Mouse (Mus musculus) stomach, embryonic 14.5 days (tissue): ENCODE measurements around the gene Dennd1c. TPM values are rescaled to one million over a fixed set of nuclear protein-coding genes. Genes with fewer than 3 reads are reported as not detected.

Experiments used
- ATAC-seq: fragments of 200-750 bp; cut with Nextera tagmentation; 2 replicates; pipeline ENCODE4 v1.8.0; 2017; ENCODE audit warnings: low read depth, moderate TSS enrichment; ENCODE audit not compliant: insufficient number of reproducible peaks, insufficient read depth, low FRiP score
- H3K27ac ChIP-seq: fragments of 300-500 bp; sonication (generic); 2 replicates; pipeline ENCODE4 v1.5.1; 2014; ENCODE audit warnings: mild to moderate bottlenecking, low read length, moderate library complexity, mixed read lengths
- H3K27me3 ChIP-seq: fragments of 300-500 bp; sonication (generic); 2 replicates; pipeline ENCODE4 v1.6.1; 2014; ENCODE audit warnings: low read length, control low read depth, mixed read lengths; ENCODE audit not compliant: control insufficient read depth, insufficient read depth
- H3K36me3 ChIP-seq: fragments of 300-500 bp; sonication (generic); 2 replicates; pipeline ENCODE4 v1.6.1; 2014; ENCODE audit warnings: mild to moderate bottlenecking, control low read depth, low read length, moderate library complexity, mixed read lengths; ENCODE audit not compliant: control insufficient read depth, insufficient read depth
- H3K4me1 ChIP-seq: fragments of 300-500 bp; sonication (generic); 2 replicates; pipeline ENCODE4 v1.6.1; 2014; ENCODE audit warnings: low read length, control low read depth, mixed read lengths; ENCODE audit not compliant: control insufficient read depth, insufficient read depth
- H3K4me2 ChIP-seq: fragments of 300-500 bp; sonication (generic); replicated peaks from 2 replicates; pipeline ENCODE4 v1.6.1; 2014; ENCODE audit warnings: low read depth, low read length, control low read depth
- H3K4me3 ChIP-seq: fragments of 300-500 bp; sonication (generic); 2 replicates; pipeline ENCODE4 v1.5.1; 2014; ENCODE audit warnings: low read depth, low read length, control low read depth
- H3K9ac ChIP-seq: fragments of 300-500 bp; sonication (generic); replicated peaks from 2 replicates; pipeline ENCODE4 v1.6.1; 2014; ENCODE audit warnings: low read depth, mild to moderate bottlenecking, control low read depth, low read length, moderate library complexity, mixed read lengths
- H3K9me3 ChIP-seq: fragments of 300-500 bp; sonication (generic); 2 replicates; pipeline ENCODE4 v1.6.1; 2016; ENCODE audit warnings: low read depth, low read length, control low read depth; ENCODE audit not compliant: control insufficient read depth
- WGBS: fragments of 180-500 bp; shearing (Covaris S2); extraction: QIAGEN DNeasy Blood & Tissue Kit; methylation state at CpG from one replicate; pipeline ENCODE4 v1.1.7; 2014; 5-methylcytosine and 5-hydroxymethylcytosine counted together
- polyA plus RNA-seq: library from polyadenylated mRNA; unstranded; fragments of >200 nt; fragmentation: Nextera tagmentation; extraction: Ambion mirVana; gene quantifications from 2 replicates; pipeline ENCODE4 v1.2.1, GENCODE M21; 2014

The Dennd1c gene
- 5.0 and 5.3 TPM in 2 replicates for polyA plus RNA-seq

- Histone ChIP-seq H3K27me3 (no peaks in the 10 kb centered on the region), H3K4me3 (no peak within 1 kb of the TSS), H3K27ac (no peak within 1 kb of the TSS), H3K4me2 (no peak within 1 kb of the TSS), H3K9me3 (no peaks in the 10 kb centered on the region), H3K4me1 (0 out of 2 replicates have a peak, but pooled peaks cover 8% of the 10 kb centered on the region), H3K9ac (no peak within 1 kb of the TSS), H3K36me3 (no peaks in the 10 kb centered on the region)
- ATAC-seq, result no peak
- 33% methylated on average over 6 of the region's 6 CpGs for whole genome bisulfite sequencing
Observed at GRCm38 (mm10) chr17:57078336-57078735, at the start of gene Dennd1c. Dennd1c (minus strand) TSS chr17:57078514.

GRCm38 (mm10) chr17:57125853-57126622 lies 47.7 kb upstream of the Dennd1c start:
- Histone ChIP-seq H3K9ac (no peak overlapping the region), H3K4me3 (no peak overlapping the region), H3K27me3 (no peaks in the 10 kb centered on the region), H3K4me2 (no peak overlapping the region), H3K9me3 (no peaks in the 10 kb centered on the region), H3K27ac (no peak overlapping the region), H3K4me1 (no peaks in the 10 kb centered on the region), H3K36me3 (no peaks in the 10 kb centered on the region)
- WGBS, result 67% methylated on average over 3 of the region's 3 CpGs
- 0 out of 2 replicates have a peak, but pooled peaks have one; percentile 58 for ATAC-seq

GRCm38 (mm10) chr17:57124792-57125191 lies 46.5 kb upstream of the Dennd1c start:
- H3K9ac ChIP-seq, result no peak overlapping the region
- H3K4me2 ChIP-seq, result no peak overlapping the region
- H3K9me3 ChIP-seq, result no peaks in the 10 kb centered on the region
- H3K4me1 ChIP-seq, result no peaks in the 10 kb centered on the region
- 81% methylated on average over 4 of the region's 4 CpGs for WGBS
- ATAC-seq, result no peak
- no peaks in the 10 kb centered on the region for H3K36me3 ChIP-seq
- no peaks in the 10 kb centered on the region for H3K27me3 ChIP-seq
- H3K4me3 ChIP-seq, result no peak overlapping the region
- H3K27ac ChIP-seq, result no peak overlapping the region

- H3K27ac ChIP-seq, result no peak overlapping the region
- WGBS, result 88% methylated on average over 11 of the region's 11 CpGs
- H3K27me3 ChIP-seq, result no peaks in the 10 kb centered on the region
- no peaks in the 10 kb centered on the region for H3K36me3 ChIP-seq
- no peaks in the 10 kb centered on the region for H3K9me3 ChIP-seq
- no peak for ATAC-seq
- H3K4me3 ChIP-seq, result no peak overlapping the region
- H3K4me1 ChIP-seq, result no peaks in the 10 kb centered on the region
- no peak overlapping the region for H3K4me2 ChIP-seq
- no peak overlapping the region for H3K9ac ChIP-seq
Observed at GRCm38 (mm10) chr17:57123192-57124118, 45.1 kb upstream of the Dennd1c start.

GRCm38 (mm10) chr17:57121856-57122255 lies 43.5 kb upstream of the Dennd1c start:
- no peak overlapping the region for H3K4me3 ChIP-seq
- H3K36me3 ChIP-seq, result no peaks in the 10 kb centered on the region
- no peak for ATAC-seq
- no peak overlapping the region for H3K9ac ChIP-seq
- no peaks in the 10 kb centered on the region for H3K4me1 ChIP-seq
- H3K9me3 ChIP-seq, result no peaks in the 10 kb centered on the region
- H3K27ac ChIP-seq, result no peak overlapping the region
- H3K4me2 ChIP-seq, result no peak overlapping the region
- 72% methylated on average over 2 of the region's 2 CpGs for WGBS
- no peaks in the 10 kb centered on the region for H3K27me3 ChIP-seq

GRCm38 (mm10) chr17:57118524-57119349 lies 40.4 kb upstream of the Dennd1c start:
- no peak overlapping the region for H3K9ac ChIP-seq
- ATAC-seq, result peak; percentile 88
- H3K27me3 ChIP-seq, result no peaks in the 10 kb centered on the region
- WGBS, result 1% methylated on average over 11 of the region's 11 CpGs
- H3K9me3 ChIP-seq, result no peaks in the 10 kb centered on the region
- H3K4me1 ChIP-seq, result no peaks in the 10 kb centered on the region
- H3K4me3 ChIP-seq, result no peak overlapping the region
- H3K36me3 ChIP-seq, result no peaks in the 10 kb centered on the region
- no peak overlapping the region; the same call in 1 of the 2 replicates for H3K4me2 ChIP-seq
- no peak overlapping the region for H3K27ac ChIP-seq

- Histone ChIP-seq H3K9me3 (no peaks in the 10 kb centered on the region), H3K27me3 (no peaks in the 10 kb centered on the region), H3K36me3 (no peaks in the 10 kb centered on the region), H3K4me1 (no peaks in the 10 kb centered on the region), H3K4me3 (no peak overlapping the region), H3K4me2 (no peak overlapping the region), H3K27ac (no peak overlapping the region), H3K9ac (no peak overlapping the region)
- WGBS, result 78% methylated on average over 2 of the region's 2 CpGs
- no peak for ATAC-seq
Observed at GRCm38 (mm10) chr17:57116801-57117200, 38.5 kb upstream of the Dennd1c start.
